Mouse (Mus musculus) frontal cortex, postnatal 10 days (tissue): ENCODE results near the gene Mlh1.

ENCODE experiments used
- DNase-seq, 2 experiments: peaks; one replicate each; pipeline ENCODE4 v3.0.0; 2022; ENCODE audit warnings: low spot score in 2 of 2, mixed read lengths in 1 of 2

Gene Mlh1

GRCm38 (mm10) chr9:111286468-111286867 is 14.9 kb upstream of the Mlh1 start:
- no peak for DNase-seq

GRCm38 (mm10) chr9:111285676-111286075 is 14.1 kb upstream of the Mlh1 start:
- no peak for DNase-seq

- DNase-seq: no peak
Measured at GRCm38 (mm10) chr9:111285061-111285460, 13.5 kb upstream of the Mlh1 start.

- DNase-seq: no peak
Measured at GRCm38 (mm10) chr9:111275156-111275555, 3.6 kb upstream of the Mlh1 start.

GRCm38 (mm10) chr9:111273958-111274357 is 2.4 kb upstream of the Mlh1 start:
- DNase-seq: no peak

GRCm38 (mm10) chr9:111272996-111273785 is 1.6 kb upstream of the Mlh1 start:
- no peak for DNase-seq

- DNase-seq: peak in 1 of 2 experiments; percentile 30
Measured at GRCm38 (mm10) chr9:111272356-111272755, 765 bp upstream of the Mlh1 start.

GRCm38 (mm10) chr9:111271056-111271433 is 546 bp downstream of the Mlh1 start:
- no peak for DNase-seq

- no peak for DNase-seq
Measured at GRCm38 (mm10) chr9:111270606-111271005, 985 bp downstream of the Mlh1 start.

GRCm38 (mm10) chr9:111267998-111268397 is 3.6 kb downstream of the Mlh1 start:
- no peak for DNase-seq

GRCm38 (mm10) chr9:111261356-111261755 is 10.2 kb downstream of the Mlh1 start:
- DNase-seq: no peak

- peak in 1 of 2 experiments; percentile 24 for DNase-seq
Measured at GRCm38 (mm10) chr9:111260360-111260985, 11.1 kb downstream of the Mlh1 start.

- no peak for DNase-seq
Measured at GRCm38 (mm10) chr9:111252161-111252869, 19.3 kb downstream of the Mlh1 start.

GRCm38 (mm10) chr9:111247682-111248246 is 23.8 kb downstream of the Mlh1 start:
- DNase-seq: no peak

GRCm38 (mm10) chr9:111245546-111245945 is 26.0 kb downstream of the Mlh1 start:
- no peak for DNase-seq

- no peak for DNase-seq
Measured at GRCm38 (mm10) chr9:111243384-111243783, 28.2 kb downstream of the Mlh1 start.

GRCm38 (mm10) chr9:111239821-111240220 is 31.8 kb downstream of the Mlh1 start:
- DNase-seq: no peak

GRCm38 (mm10) chr9:111237726-111238125 is 33.9 kb downstream of the Mlh1 start:
- no peak for DNase-seq

GRCm38 (mm10) chr9:111234701-111235100 is 36.9 kb downstream of the Mlh1 start:
- DNase-seq: no peak

GRCm38 (mm10) chr9:111228446-111228845 is 43.1 kb downstream of the Mlh1 start:
- DNase-seq: no peak

GRCm38 (mm10) chr9:111223406-111223805 is 48.2 kb downstream of the Mlh1 start:
- DNase-seq: no peak

- DNase-seq: no peak
Measured at GRCm38 (mm10) chr9:111221580-111221979, 50.0 kb downstream of the Mlh1 start.
